Mouse (Mus musculus) limb, embryonic 13.5 days (tissue): Measurements from ENCODE around the gene Slc15a2. TPM values are rescaled to one million over a fixed set of nuclear protein-coding genes. Genes with fewer than 3 reads are reported as not detected.

Experiments used
- ATAC-seq: fragments of 200-750 bp; cut with Nextera tagmentation; 2 replicates; pipeline ENCODE4 v1.8.0; 2017; ENCODE audit warnings: low read depth, moderate number of reproducible peaks, moderate TSS enrichment; ENCODE audit not compliant: low FRiP score
- H3K27ac ChIP-seq: fragments of 300-500 bp; sonication (generic); 2 replicates; pipeline ENCODE4 v1.5.1; 2015; ENCODE audit warnings: inconsistent platforms, mild to moderate bottlenecking, moderate library complexity
- H3K27me3 ChIP-seq: fragments of 300-500 bp; sonication (generic); 2 replicates; pipeline ENCODE4 v1.6.1; 2015; ENCODE audit warnings: mild to moderate bottlenecking, inconsistent platforms
- H3K36me3 ChIP-seq: fragments of 300-500 bp; sonication (generic); 2 replicates; pipeline ENCODE4 v1.6.1; 2015; ENCODE audit warnings: inconsistent platforms, mild to moderate bottlenecking, moderate library complexity
- H3K4me1 ChIP-seq: fragments of 300-500 bp; sonication (generic); 2 replicates; pipeline ENCODE4 v1.6.1; 2015; ENCODE audit warnings: inconsistent platforms
- H3K4me2 ChIP-seq: fragments of 300-500 bp; sonication (generic); replicated peaks from 2 replicates; pipeline ENCODE4 v1.6.1; 2015; ENCODE audit warnings: inconsistent platforms, mild to moderate bottlenecking, moderate library complexity
- H3K4me3 ChIP-seq: fragments of 300-500 bp; sonication (generic); 2 replicates; pipeline ENCODE4 v1.5.1; 2015; ENCODE audit warnings: moderate library complexity, mild to moderate bottlenecking, inconsistent platforms
- H3K9ac ChIP-seq: fragments of 300-500 bp; sonication (generic); 2 replicates; pipeline ENCODE4 v1.6.1; 2015; ENCODE audit warnings: mild to moderate bottlenecking, inconsistent platforms
- H3K9me3 ChIP-seq: fragments of 300-500 bp; sonication (generic); 2 replicates; pipeline ENCODE4 v1.6.1; 2016; ENCODE audit warnings: inconsistent platforms
- WGBS: fragments of 180-500 bp; shearing (Covaris S2); methylation state at CpG from one replicate; pipeline ENCODE4 v1.1.7; 2015; 5-methylcytosine and 5-hydroxymethylcytosine counted together
- microRNA-seq: library from miRNA; unstranded; fragments of <30 nt; microRNA quantifications from one replicate; pipeline ENCODE4, GENCODE M21; 2016
- polyA plus RNA-seq: library from polyadenylated mRNA; unstranded; fragments of >200 nt; fragmentation: Nextera tagmentation; extraction: Ambion mirVana; gene quantifications from 2 replicates; pipeline ENCODE4 v1.2.1, GENCODE M21; 2015

Gene Slc15a2
- polyA plus RNA-seq, 1 experiment from 2014 or later: 4.3 TPM

GRCm38 (mm10) chr16:36717481-36717880 lies 67.3 kb downstream of the Slc15a2 start:
- no peak overlapping the region for H3K27ac ChIP-seq
- 0 out of 2 replicates have a peak, but pooled peaks cover 5% of the 10 kb centered on the region for H3K27me3 ChIP-seq
- 90% methylated on average over 4 of the region's 4 CpGs for WGBS
- H3K4me3 ChIP-seq: no peak overlapping the region
- no peaks in the 10 kb centered on the region for H3K36me3 ChIP-seq
- H3K4me1 ChIP-seq: no peaks in the 10 kb centered on the region
- no peak overlapping the region for H3K9ac ChIP-seq
- no peak for ATAC-seq
- no peak overlapping the region for H3K4me2 ChIP-seq
- no peaks in the 10 kb centered on the region for H3K9me3 ChIP-seq

- H3K4me2 ChIP-seq: no peak overlapping the region
- WGBS: 88% methylated on average over 12 of the region's 12 CpGs
- H3K9ac ChIP-seq: no peak overlapping the region
- ATAC-seq: no peak
- no peaks in the 10 kb centered on the region for H3K27me3 ChIP-seq
- no peaks in the 10 kb centered on the region for H3K4me1 ChIP-seq
- no peak overlapping the region for H3K27ac ChIP-seq
- H3K36me3 ChIP-seq: no peaks in the 10 kb centered on the region
- no peak overlapping the region for H3K4me3 ChIP-seq
- no peaks in the 10 kb centered on the region for H3K9me3 ChIP-seq
Measured at GRCm38 (mm10) chr16:36711760-36712159, 73.0 kb downstream of the Slc15a2 start.

GRCm38 (mm10) chr16:36710794-36711193 lies 74.0 kb downstream of the Slc15a2 start:
- Histone ChIP-seq H3K36me3 (no peaks in the 10 kb centered on the region), H3K27me3 (no peaks in the 10 kb centered on the region), H3K27ac (no peak overlapping the region), H3K4me2 (no peak overlapping the region), H3K9me3 (no peaks in the 10 kb centered on the region), H3K4me1 (no peaks in the 10 kb centered on the region), H3K4me3 (no peak overlapping the region), H3K9ac (no peak overlapping the region)
- 94% methylated on average over 2 of the region's 2 CpGs for WGBS
- ATAC-seq: no peak

GRCm38 (mm10) chr16:36709405-36709804 lies 75.4 kb downstream of the Slc15a2 start:
- Histone ChIP-seq H3K9ac (no peak overlapping the region), H3K27me3 (no peaks in the 10 kb centered on the region), H3K27ac (no peak overlapping the region), H3K4me2 (no peak overlapping the region), H3K4me1 (no peaks in the 10 kb centered on the region), H3K4me3 (no peak overlapping the region), H3K36me3 (no peaks in the 10 kb centered on the region), H3K9me3 (no peaks in the 10 kb centered on the region)
- WGBS: 92% methylated on average over 17 of the region's 17 CpGs
- ATAC-seq: no peak

- ATAC-seq: no peak
Measured at GRCm38 (mm10) chr16:36708751-36709150, 76.0 kb downstream of the Slc15a2 start.

GRCm38 (mm10) chr16:36707702-36708423 lies 76.9 kb downstream of the Slc15a2 start:
- H3K27me3 ChIP-seq: no peaks in the 10 kb centered on the region
- no peak overlapping the region for H3K4me3 ChIP-seq
- 73% methylated on average over 6 of the region's 6 CpGs for WGBS
- no peaks in the 10 kb centered on the region for H3K9me3 ChIP-seq
- no peaks in the 10 kb centered on the region for H3K36me3 ChIP-seq
- no peak overlapping the region for H3K4me2 ChIP-seq
- no peaks in the 10 kb centered on the region for H3K4me1 ChIP-seq
- ATAC-seq: no peak
- no peak overlapping the region for H3K27ac ChIP-seq
- no peak overlapping the region for H3K9ac ChIP-seq

More at GRCm38 (mm10) chr16:36708751-36709150, 76.0 kb downstream of the Slc15a2 start:
- Histone ChIP-seq H3K9me3 (no peaks in the 10 kb centered on the region), H3K4me1 (no peaks in the 10 kb centered on the region), H3K27ac (no peak overlapping the region), H3K9ac (no peak overlapping the region), H3K4me2 (no peak overlapping the region), H3K36me3 (no peaks in the 10 kb centered on the region), H3K4me3 (no peak overlapping the region), H3K27me3 (no peaks in the 10 kb centered on the region)
- 72% methylated on average over 7 of the region's 7 CpGs for WGBS

GRCm38 (mm10) chr16:36700484-36700883 lies 84.3 kb downstream of the Slc15a2 start:
- WGBS: 87% methylated on average over 2 of the region's 2 CpGs
- H3K4me2 ChIP-seq: no peak overlapping the region
- H3K36me3 ChIP-seq: no peaks in the 10 kb centered on the region
- ATAC-seq: no peak
- H3K9ac ChIP-seq: no peak overlapping the region
- H3K4me1 ChIP-seq: no peaks in the 10 kb centered on the region
- H3K27ac ChIP-seq: no peak overlapping the region
- 0 out of 2 replicates have a peak, but pooled peaks cover 3% of the 10 kb centered on the region for H3K27me3 ChIP-seq
- no peaks in the 10 kb centered on the region for H3K9me3 ChIP-seq
- H3K4me3 ChIP-seq: no peak overlapping the region

Small RNA genes within 50 kb of the gene (microRNA-seq; reads per million reads assigned to microRNA genes)
- not detected for gene Gm22617

Other genes with a start within 250 kb of the Slc15a2 start
- gene Casr, start 222.8 kb downstream of the Slc15a2 start, polyA plus RNA-seq: 0.17 and 0.20 TPM in 2 replicates
- gene Cd86, start 118.9 kb downstream of the Slc15a2 start, polyA plus RNA-seq: 0.88 and 1.2 TPM in 2 replicates
- 1.0 and 1.1 TPM in 2 replicates for gene Ildr1, start 91.0 kb downstream of the Slc15a2 start, polyA plus RNA-seq
- gene Iqcb1, start 43.4 kb upstream of the Slc15a2 start, polyA plus RNA-seq: 58.6 and 62.2 TPM in 2 replicates
- gene Eaf2, start 90.0 kb upstream of the Slc15a2 start, polyA plus RNA-seq: 2.2 and 3.2 TPM in 2 replicates
- gene Golgb1, start 90.2 kb upstream of the Slc15a2 start, polyA plus RNA-seq: 128 and 135 TPM in 2 replicates
- 4.6 and 5.5 TPM in 2 replicates for gene Hcls1, start 150.0 kb upstream of the Slc15a2 start, polyA plus RNA-seq
- gene Fbxo40, start 205.5 kb upstream of the Slc15a2 start, polyA plus RNA-seq: 0.08 and 0.15 TPM in 2 replicates
- 7.6 and 8.6 TPM in 2 replicates for gene Polq, start 226.8 kb upstream of the Slc15a2 start, polyA plus RNA-seq